8 mouse cellular contexts compared by ENCODE assay signal in the genomic region with DNA sequence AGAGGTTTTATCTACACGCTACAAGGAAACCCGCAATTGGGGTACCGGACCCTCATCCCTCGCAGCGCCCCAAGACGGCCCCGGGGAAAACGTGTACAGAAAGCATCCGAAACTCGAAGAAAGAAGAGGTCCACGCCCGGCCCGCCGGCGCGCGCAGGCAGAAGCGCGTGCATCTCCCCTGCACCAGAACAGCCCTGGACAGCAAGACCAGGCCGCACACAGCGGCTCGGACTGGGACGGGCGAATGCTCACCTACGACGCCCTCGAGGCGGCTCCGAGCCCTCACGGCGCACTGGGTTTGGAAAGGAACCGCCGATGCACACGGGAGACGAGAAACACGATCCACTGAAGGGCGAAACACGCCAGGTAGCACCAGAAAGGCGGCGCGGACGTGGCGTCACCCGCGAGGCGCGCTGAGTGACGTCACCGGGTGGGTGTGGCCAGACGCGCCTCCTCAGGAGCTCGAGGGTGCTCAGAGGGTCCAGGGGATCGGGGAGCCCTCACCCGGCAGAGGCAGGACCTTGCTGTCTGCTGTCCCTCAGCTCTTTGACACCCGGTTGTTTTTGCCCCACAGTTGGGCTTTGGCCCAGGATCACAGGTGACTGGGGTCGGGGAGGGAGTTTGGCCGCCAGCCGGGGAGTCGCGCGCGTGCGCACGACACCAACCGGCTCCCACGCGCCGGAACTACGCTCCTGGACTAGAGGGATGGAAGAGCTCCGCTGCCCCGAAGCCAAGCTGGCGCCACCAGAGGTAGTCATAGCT. TPM values are rescaled to one million over a fixed set of nuclear protein-coding genes. Genes with fewer than 3 reads are reported as not detected.
A peak's percentile ranks its signal among the peaks of the same experiment; 100 is the strongest.
DNase-seq lines count a peak whose midpoint lies in the region; ATAC-seq lines count a peak whose summit lies in the region.

A gene (minus strand): TSS at position 425 of the 762 bp plus-strand sequence.
A gene (plus strand): TSS at position 439 of the 762 bp plus-strand sequence.

- H3K9me3 ChIP-seq in forebrain, embryonic 11.5 days (ENCODE audit: control insufficient read depth, low read length): no peaks in the 10 kb centered on the region
- H3K9me3 ChIP-seq in heart, embryonic 16.5 days (replicated peaks; ENCODE audit: control insufficient read depth, low read length): no peaks in the 10 kb centered on the region
- H3K9me3 ChIP-seq in liver, embryonic 15.5 days (replicated peaks): no peaks in the 10 kb centered on the region
- H3K9me3 ChIP-seq in neural tube, embryonic 12.5 days: no peaks in the 10 kb centered on the region

- peak; percentile 95 to 98 for DNase-seq in CD8-positive naive resting alpha-beta T cell, adult 2 months (ENCODE audit: low read depth in 2 of 2, low spot score in 2 of 2)
- DNase-seq in c-Kit-positive CD71-negative TER-119-negative erythroid progenitor cells, embryonic 14.5 days (ENCODE audit: low read depth): peak; percentile 83
- peak; percentile 96 for DNase-seq in forebrain, embryonic 11.5 days (ENCODE audit: low spot score)
- DNase-seq in kidney, postnatal 36 days: peak; percentile 94 to 98
- peak; percentile 82 for DNase-seq in telencephalon, adult 2 months (ENCODE audit: low read depth, low spot score)

- H3K9ac ChIP-seq in forebrain, embryonic 11.5 days (ENCODE audit: low read length): peak within 1 kb of the TSS; percentile 82
- H3K9ac ChIP-seq in heart, embryonic 16.5 days (ENCODE audit: low read length): peak within 1 kb of the TSS; percentile 94
- H3K9ac ChIP-seq in liver, embryonic 15.5 days: peak within 1 kb of the TSS; percentile 62
- peak within 1 kb of the TSS; percentile 87 for H3K9ac ChIP-seq in neural tube, embryonic 12.5 days

- peak within 1 kb of the TSS; percentile 90 for H3K4me3 ChIP-seq in forebrain, embryonic 11.5 days (ENCODE audit: low read depth, low read length)
- peak within 1 kb of the TSS; percentile 96 for H3K4me3 ChIP-seq in heart, embryonic 16.5 days (ENCODE audit: low read length)
- peak within 1 kb of the TSS; percentile 86 for H3K4me3 ChIP-seq in liver, embryonic 15.5 days (replicated peaks)
- peak within 1 kb of the TSS; percentile 88 for H3K4me3 ChIP-seq in neural tube, embryonic 12.5 days

- ATAC-seq in forebrain, embryonic 11.5 days (replicated peaks; ENCODE audit: low FRiP score): peak; percentile 96
- peak; percentile 94 for ATAC-seq in heart, embryonic 16.5 days (replicated peaks; ENCODE audit: extremely low read depth, insufficient read depth, low FRiP score)
- peak; percentile 90 for ATAC-seq in liver, embryonic 15.5 days (ENCODE audit: insufficient read depth)
- ATAC-seq in neural tube, embryonic 12.5 days (ENCODE audit: low FRiP score, low read depth): peak; percentile 98

- H3K4me2 ChIP-seq in forebrain, embryonic 11.5 days (ENCODE audit: low read depth, low read length, severe bottlenecking): peak within 1 kb of the TSS; percentile 62
- H3K4me2 ChIP-seq in heart, embryonic 16.5 days (ENCODE audit: low read depth, low read length): peak within 1 kb of the TSS; percentile 98
- peak within 1 kb of the TSS; percentile 91 for H3K4me2 ChIP-seq in liver, embryonic 15.5 days
- peak within 1 kb of the TSS; percentile 79 for H3K4me2 ChIP-seq in neural tube, embryonic 12.5 days (replicated peaks)

- no peaks in the 10 kb centered on the region for H3K27me3 ChIP-seq in forebrain, embryonic 11.5 days (ENCODE audit: control insufficient read depth, insufficient read depth, low read length)
- no peaks in the 10 kb centered on the region for H3K27me3 ChIP-seq in heart, embryonic 16.5 days (ENCODE audit: control insufficient read depth, insufficient read depth, low read length)
- no peaks in the 10 kb centered on the region for H3K27me3 ChIP-seq in liver, embryonic 15.5 days
- H3K27me3 ChIP-seq in neural tube, embryonic 12.5 days (replicated peaks): no peaks in the 10 kb centered on the region

- no peaks in the 10 kb centered on the region; the same call in 1 of the 2 replicates for H3K36me3 ChIP-seq in forebrain, embryonic 11.5 days (ENCODE audit: control insufficient read depth, insufficient read depth, low read length)
- H3K36me3 ChIP-seq in heart, embryonic 16.5 days (ENCODE audit: control insufficient read depth, insufficient read depth): peaks cover 34% of the 10 kb centered on the region
- peaks cover 41% of the 10 kb centered on the region for H3K36me3 ChIP-seq in liver, embryonic 15.5 days (replicated peaks)
- peaks cover 41% of the 10 kb centered on the region for H3K36me3 ChIP-seq in neural tube, embryonic 12.5 days

- WGBS in forebrain, embryonic 11.5 days: under 1% methylated on average over 72 of the region's 72 CpGs
- WGBS in heart, embryonic 16.5 days: under 1% methylated on average over 72 of the region's 72 CpGs
- WGBS in liver, embryonic 15.5 days (ENCODE audit: insufficient replicate concordance): 1% methylated on average over 72 of the region's 72 CpGs
- WGBS in neural tube, embryonic 12.5 days: under 1% methylated on average over 72 of the region's 72 CpGs

- H3K4me1 ChIP-seq in forebrain, embryonic 11.5 days (replicated peaks; ENCODE audit: control insufficient read depth, insufficient read depth, low read length): peaks cover 2% of the 10 kb centered on the region; the same call in 1 of the 2 replicates
- H3K4me1 ChIP-seq in heart, embryonic 16.5 days (ENCODE audit: control insufficient read depth, insufficient read depth, low read length): peaks cover 14% of the 10 kb centered on the region
- peaks cover 27% of the 10 kb centered on the region for H3K4me1 ChIP-seq in liver, embryonic 15.5 days (replicated peaks)
- H3K4me1 ChIP-seq in neural tube, embryonic 12.5 days: peaks cover 20% of the 10 kb centered on the region

- peak within 1 kb of the TSS; percentile 57 for H3K27ac ChIP-seq in forebrain, embryonic 11.5 days (ENCODE audit: low read depth, low read length)
- H3K27ac ChIP-seq in heart, embryonic 16.5 days (ENCODE audit: low read length): peak within 1 kb of the TSS; percentile 86
- H3K27ac ChIP-seq in liver, embryonic 15.5 days (replicated peaks): peak within 1 kb of the TSS; percentile 75
- H3K27ac ChIP-seq in neural tube, embryonic 12.5 days: 0 out of 2 replicates have a peak within 1 kb of the TSS, but pooled peaks have one; percentile 57

RNA-seq across cellular contexts. Expression of the first gene that starts in this region (rescaled TPM):
- polyA plus RNA-seq in forebrain, embryonic 11.5 days (2014; fragmentation: Nextera tagmentation; extraction: Ambion mirVana): 107 and 111 TPM in 2 replicates
- polyA plus RNA-seq in heart, embryonic 16.5 days (2015; fragmentation: Nextera tagmentation; extraction: Ambion mirVana): 25.8 and 26.6 TPM in 2 replicates
- 11.6 TPM in 2 replicates for polyA plus RNA-seq in liver, embryonic 15.5 days (2015; fragmentation: Nextera tagmentation; extraction: Ambion mirVana)
- polyA plus RNA-seq in neural tube, embryonic 12.5 days (2016; fragmentation: Nextera tagmentation; extraction: Ambion mirVana): 74.0 and 77.4 TPM in 2 replicates

RNA-seq across cellular contexts. Expression of the second gene that starts in this region (rescaled TPM):
- polyA plus RNA-seq in forebrain, embryonic 11.5 days (2014; fragmentation: Nextera tagmentation; extraction: Ambion mirVana): 28.3 and 30.8 TPM in 2 replicates
- polyA plus RNA-seq in heart, embryonic 16.5 days (2015; fragmentation: Nextera tagmentation; extraction: Ambion mirVana): 8.9 and 9.0 TPM in 2 replicates
- 4.1 and 4.8 TPM in 2 replicates for polyA plus RNA-seq in liver, embryonic 15.5 days (2015; fragmentation: Nextera tagmentation; extraction: Ambion mirVana)
- 19.4 and 21.2 TPM in 2 replicates for polyA plus RNA-seq in neural tube, embryonic 12.5 days (2016; fragmentation: Nextera tagmentation; extraction: Ambion mirVana)

Comparison
In these comparisons a context has a peak if more than half of its experiments do, and no peak if none do; other contexts are left out.
1. Peak in every context shown above with its lines: DNase-seq, ATAC-seq, H3K4me3 ChIP-seq and H3K27ac ChIP-seq.